Mouse (Mus musculus): ENCODE results near the gene Nabp2. TPM values are rescaled to one million over a fixed set of nuclear protein-coding genes. Genes with fewer than 3 reads are reported as not detected.

Gene Nabp2
- total and polyA plus RNA-seq, 2 experiments from 2014 or later = 82.0 to 145 TPM

- Histone ChIP-seq H3K4me2 (ENCODE audit: low read depth, low read length, poor library complexity, severe bottlenecking) (peak overlapping the region; percentile 95), H3K9me3 (ENCODE audit: low read length) (no peaks in the 10 kb centered on the region), H3K27me3 (ENCODE audit: insufficient read depth, low read length) (no peaks in the 10 kb centered on the region), H3K9ac (replicated peaks; ENCODE audit: low read length, poor library complexity, severe bottlenecking) (peak overlapping the region; percentile 86; the same call in 1 of the 2 replicates), H3K36me3 (ENCODE audit: insufficient read depth, low read length) (peaks cover 7% of the 10 kb centered on the region), H3K4me3 (ENCODE audit: low read depth, low read length) (peak overlapping the region; percentile 74), H3K4me1 (ENCODE audit: insufficient read depth, low read length) (peaks cover 20% of the 10 kb centered on the region), H3K27ac (ENCODE audit: low read depth, low read length) (peak overlapping the region; percentile 94; the same call in 1 of the 2 replicates)
- ATAC-seq (ENCODE audit: low FRiP score) = no peak
- DNase-seq (ENCODE audit: low spot score) = no peak
- TF ChIP-seq CTCF (IDR thresholded peaks at IDR 0.05) = no peak
- 19% methylated on average over 4 of the region's 4 CpGs for WGBS
Measured at GRCm38 (mm10) chr10:128410560-128410845, 789 bp downstream of the Nabp2 start.

- no peaks in the 10 kb centered on the region for H3K27me3 ChIP-seq (ENCODE audit: insufficient read depth, low read length)
- H3K4me3 ChIP-seq (ENCODE audit: low read depth, low read length) = peak overlapping the region; percentile 57
- H3K36me3 ChIP-seq (ENCODE audit: insufficient read depth, low read length) = peaks cover 7% of the 10 kb centered on the region
- H3K9me3 ChIP-seq (ENCODE audit: low read length) = no peaks in the 10 kb centered on the region
- 7% methylated on average over 36 of the region's 36 CpGs for WGBS
- H3K4me2 ChIP-seq (ENCODE audit: low read depth, low read length, poor library complexity, severe bottlenecking) = peak overlapping the region; percentile 95
- ATAC-seq (ENCODE audit: low FRiP score) = peak; percentile 89
- DNase-seq (ENCODE audit: low spot score) = peak; percentile 99
- H3K4me1 ChIP-seq (ENCODE audit: insufficient read depth, low read length) = peaks cover 20% of the 10 kb centered on the region
- peak; percentile 87 for TF ChIP-seq CTCF (IDR thresholded peaks at IDR 0.05)
- peak overlapping the region; percentile 85 for H3K27ac ChIP-seq (ENCODE audit: low read depth, low read length)
- H3K9ac ChIP-seq (replicated peaks; ENCODE audit: low read length, poor library complexity, severe bottlenecking) = peak overlapping the region; percentile 73
Measured at GRCm38 (mm10) chr10:128409692-128410559, 1.4 kb downstream of the Nabp2 start.

GRCm38 (mm10) chr10:128408591-128409535 lies 2.4 kb downstream of the Nabp2 start:
- Histone ChIP-seq H3K27me3 (ENCODE audit: insufficient read depth, low read length) (no peaks in the 10 kb centered on the region), H3K9me3 (ENCODE audit: low read length) (no peaks in the 10 kb centered on the region), H3K4me3 (ENCODE audit: low read depth, low read length) (peak overlapping the region; percentile 57), H3K4me2 (ENCODE audit: low read depth, low read length, poor library complexity, severe bottlenecking) (peak overlapping the region; percentile 66), H3K27ac (ENCODE audit: low read depth, low read length) (peak overlapping the region; percentile 85), H3K36me3 (ENCODE audit: insufficient read depth, low read length) (peaks cover 7% of the 10 kb centered on the region; the same call in 1 of the 2 replicates), H3K9ac (replicated peaks; ENCODE audit: low read length, poor library complexity, severe bottlenecking) (peak overlapping the region; percentile 73), H3K4me1 (ENCODE audit: insufficient read depth, low read length) (peaks cover 20% of the 10 kb centered on the region)
- WGBS = 16% methylated on average over 35 of the region's 35 CpGs
- DNase-seq (ENCODE audit: low spot score) (peak; percentile 69), ATAC-seq (ENCODE audit: low FRiP score) (peak; percentile 27; the same call in 1 of the 2 replicates)
- TF ChIP-seq CTCF (IDR thresholded peaks at IDR 0.05) = peak; percentile 18; the same call in 1 of the 2 replicates

- H3K9me3 ChIP-seq (ENCODE audit: low read length) = no peaks in the 10 kb centered on the region
- peaks cover 7% of the 10 kb centered on the region; the same call in 1 of the 2 replicates for H3K36me3 ChIP-seq (ENCODE audit: insufficient read depth, low read length)
- H3K27ac ChIP-seq (ENCODE audit: low read depth, low read length) = no peak overlapping the region
- ATAC-seq (ENCODE audit: low FRiP score) = no peak
- no peak for DNase-seq (ENCODE audit: low spot score)
- no peak for TF ChIP-seq CTCF (IDR thresholded peaks at IDR 0.05)
- no peak overlapping the region for H3K9ac ChIP-seq (replicated peaks; ENCODE audit: low read length, poor library complexity, severe bottlenecking)
- 87% methylated on average over 7 of the region's 7 CpGs for WGBS
- peaks cover 8% of the 10 kb centered on the region; the same call in 1 of the 2 replicates for H3K4me1 ChIP-seq (ENCODE audit: insufficient read depth, low read length)
- H3K4me2 ChIP-seq (ENCODE audit: low read depth, low read length, poor library complexity, severe bottlenecking) = no peak overlapping the region
- H3K27me3 ChIP-seq (ENCODE audit: insufficient read depth, low read length) = no peaks in the 10 kb centered on the region
- no peak overlapping the region for H3K4me3 ChIP-seq (ENCODE audit: low read depth, low read length)
Measured at GRCm38 (mm10) chr10:128403931-128404330, 7.4 kb downstream of the Nabp2 start.

- peaks cover 4% of the 10 kb centered on the region; the same call in 1 of the 2 replicates for H3K36me3 ChIP-seq (ENCODE audit: insufficient read depth, low read length)
- no peak overlapping the region for H3K4me3 ChIP-seq (ENCODE audit: low read depth, low read length)
- no peak for TF ChIP-seq CTCF (IDR thresholded peaks at IDR 0.05)
- no peaks in the 10 kb centered on the region for H3K9me3 ChIP-seq (ENCODE audit: low read length)
- no peaks in the 10 kb centered on the region for H3K4me1 ChIP-seq (ENCODE audit: insufficient read depth, low read length)
- WGBS = 77% methylated on average over 9 of the region's 9 CpGs
- H3K4me2 ChIP-seq (ENCODE audit: low read depth, low read length, poor library complexity, severe bottlenecking) = no peak overlapping the region
- H3K27me3 ChIP-seq (ENCODE audit: insufficient read depth, low read length) = no peaks in the 10 kb centered on the region
- DNase-seq (ENCODE audit: low spot score) = no peak
- no peak overlapping the region for H3K27ac ChIP-seq (ENCODE audit: low read depth, low read length)
- no peak for ATAC-seq (ENCODE audit: low FRiP score)
- H3K9ac ChIP-seq (replicated peaks; ENCODE audit: low read length, poor library complexity, severe bottlenecking) = no peak overlapping the region
Measured at GRCm38 (mm10) chr10:128401638-128402037, 9.7 kb downstream of the Nabp2 start.
